Mouse (Mus musculus) heart, adult 2 months (tissue): ENCODE measurements around the gene 4930556J24Rik. TPM values are rescaled to one million over a fixed set of nuclear protein-coding genes. Genes with fewer than 3 reads are reported as not detected.

Experiments
- DNase-seq, 2 experiments: peaks; one replicate each; pipeline ENCODE4 v3.0.0; 2021
- H3K27ac ChIP-seq: fragments of 200-600 bp; 2 replicates; pipeline ENCODE4 v1.8.1; 2022
- H3K27me3 ChIP-seq: fragments of 200-500 bp; 2 replicates; pipeline ENCODE4 v1.6.1; 2012; ENCODE audit warnings: mild to moderate bottlenecking, low read length, inconsistent platforms, mixed read lengths; ENCODE audit not compliant: control insufficient read depth, insufficient read depth
- H3K36me3 ChIP-seq: fragments of 200-500 bp; 2 replicates; pipeline ENCODE4 v1.6.1; 2012; ENCODE audit warnings: low read length, inconsistent platforms; ENCODE audit not compliant: control insufficient read depth, insufficient read depth
- H3K4me1 ChIP-seq: fragments of 200-500 bp; 2 replicates; pipeline ENCODE4 v1.6.1; 2011; ENCODE audit warnings: low read length; ENCODE audit not compliant: control insufficient read depth, insufficient read depth
- H3K4me3 ChIP-seq: fragments of 200-600 bp; 2 replicates; pipeline ENCODE4 v1.8.1; 2022
- H3K79me2 ChIP-seq: fragments of 200-500 bp; replicated peaks from 2 replicates; pipeline ENCODE4 v1.6.1; 2012; ENCODE audit warnings: mild to moderate bottlenecking, inconsistent platforms, low read length, moderate library complexity, mixed read lengths; ENCODE audit not compliant: control insufficient read depth, insufficient read depth
- H3K9ac ChIP-seq: fragments of 200-500 bp; 2 replicates; pipeline ENCODE4 v1.6.1; 2012; ENCODE audit warnings: low read depth, mild to moderate bottlenecking, control low read depth, inconsistent platforms, low read length, mixed read lengths
- CTCF ChIP-seq: fragments of 200-600 bp; IDR thresholded peaks from 2 replicates; pipeline ENCODE4 v1.8.1; 2022; ENCODE audit warnings: antibody characterized with exemption, mild to moderate bottlenecking, moderate library complexity
- EP300 ChIP-seq: fragments of 200-500 bp; IDR thresholded peaks from 2 replicates; pipeline ENCODE4 v1.6.1; 2011; ENCODE audit warnings: low read depth, low read length, control low read depth; ENCODE audit not compliant: insufficient read depth
- POLR2A ChIP-seq: fragments of 200-500 bp; IDR thresholded peaks from 2 replicates; pipeline ENCODE4 v1.6.1; 2011; ENCODE audit warnings: mild to moderate bottlenecking, low read depth, low read length, control low read depth; ENCODE audit not compliant: insufficient read depth
- WGBS: fragments of 180-500 bp; shearing (Covaris S2); methylation state at CpG from one replicate; pipeline ENCODE4 v1.1.7; 2018; 5-methylcytosine and 5-hydroxymethylcytosine counted together
- intact Hi-C: fragments of 180-260 bp; cut with DNase I; formaldehyde crosslinking; loops from one replicate; pipeline ENCODE4 v1.15.1; 2025
- polyA plus RNA-seq: library from polyadenylated mRNA; depleted of rRNA; stranded (reverse); fragments of >200 nt; gene quantifications from 2 replicates; pipeline ENCODE4 v1.2.3, GENCODE M21; 2012
- total RNA-seq, 2 experiments: library from RNA; stranded (reverse); gene quantifications; 2 replicates each; pipeline ENCODE4 v1.2.3; 2021

4930556J24Rik gene
- total and polyA plus RNA-seq, 3 experiments: not detected

- WGBS: under 1% methylated on average over 26 of the region's 26 CpGs
- Histone ChIP-seq H3K36me3 (no peaks in the 10 kb centered on the region; the same call in 1 of the 2 replicates), H3K4me1 (peaks cover 4% of the 10 kb centered on the region), H3K9ac (peak within 1 kb of the TSS; percentile 53), H3K79me2 (no peaks in the 10 kb centered on the region), H3K4me3 (peak within 1 kb of the TSS; percentile 60), H3K27ac (peak within 1 kb of the TSS; percentile 75), H3K27me3 (no peaks in the 10 kb centered on the region)
- peak; percentile 92 for DNase-seq
- TF ChIP-seq POLR2A (peak; percentile 65), CTCF (no peak), EP300 (peak; percentile 65; the same call in 1 of the 2 replicates)
- intact Hi-C loops: loop anchor here (1.0 kb wide), 1 partner anchor 32 kb away; the partner anchor contains the start of gene Pes1
Observed at GRCm38 (mm10) chr11:3931511-3932211, 44.9 kb downstream of the 4930556J24Rik start, which contains the start of gene Tcn2. Tcn2 (minus strand) TSS chr11:3932159.

- intact Hi-C loops: no loop called here
Observed at GRCm38 (mm10) chr11:3930931-3931330, 45.6 kb downstream of the 4930556J24Rik start.

DNA sequence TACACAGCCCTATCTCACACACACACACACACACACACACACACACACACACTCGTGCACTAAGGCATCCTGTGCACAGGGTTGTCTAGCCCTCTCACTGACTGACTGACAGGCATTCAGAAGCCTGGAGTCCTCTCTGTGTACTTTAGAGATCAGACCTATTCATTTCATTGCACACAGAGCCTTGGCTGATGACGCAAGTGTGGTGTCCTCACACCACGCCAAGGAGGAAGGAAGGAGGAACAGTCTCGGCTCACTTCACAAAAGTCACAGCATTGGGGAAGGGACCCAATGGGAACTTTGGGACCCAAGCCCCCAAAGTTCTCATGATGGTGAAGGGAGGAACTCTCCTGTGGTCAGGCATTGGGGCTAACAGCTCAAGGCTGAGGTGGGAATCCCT is 46.6 kb downstream of the 4930556J24Rik start:
- Histone ChIP-seq H3K4me1 (peaks cover 4% of the 10 kb centered on the region), H3K4me3 (no peak overlapping the region), H3K79me2 (no peaks in the 10 kb centered on the region), H3K27ac (no peak overlapping the region), H3K36me3 (no peaks in the 10 kb centered on the region; the same call in 1 of the 2 replicates), H3K9ac (no peak overlapping the region), H3K27me3 (no peaks in the 10 kb centered on the region)
- TF ChIP-seq CTCF (no peak), POLR2A (no peak), EP300 (no peak)
- intact Hi-C loops: no loop called here
- 42% methylated on average over 4 of the region's 4 CpGs for WGBS
- DNase-seq: no peak

More at GRCm38 (mm10) chr11:3930931-3931330, 45.6 kb downstream of the 4930556J24Rik start:
- Histone ChIP-seq H3K9ac (peak overlapping the region; percentile 53; the same call in 1 of the 2 replicates), H3K27me3 (no peaks in the 10 kb centered on the region), H3K4me3 (no peak overlapping the region), H3K79me2 (no peaks in the 10 kb centered on the region), H3K4me1 (peaks cover 4% of the 10 kb centered on the region), H3K27ac (peak overlapping the region; percentile 20), H3K36me3 (no peaks in the 10 kb centered on the region; the same call in 1 of the 2 replicates)
- no peak for DNase-seq
- TF ChIP-seq POLR2A (no peak), CTCF (no peak), EP300 (no peak)
- WGBS: 56% methylated on average over 6 of the region's 6 CpGs

DNA sequence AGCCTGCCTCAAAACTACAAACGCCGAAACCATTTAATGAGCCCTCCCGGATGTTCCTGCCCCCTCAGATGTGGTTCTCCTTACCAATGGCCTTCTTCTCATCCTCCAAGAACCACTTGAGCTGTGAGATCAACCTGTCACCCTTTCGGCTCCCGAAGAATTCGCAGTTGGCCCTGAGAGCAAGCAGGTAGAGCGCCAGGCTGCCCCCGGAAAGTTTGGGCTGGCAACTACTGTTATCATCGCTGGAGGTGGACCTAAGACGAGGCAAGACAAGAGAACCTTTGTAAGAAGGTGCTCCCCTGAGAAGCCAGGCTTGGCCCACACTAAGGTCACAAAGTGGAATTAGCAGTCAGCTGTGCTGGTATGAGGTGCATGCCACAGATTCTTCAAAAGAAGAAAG is 50.7 kb downstream of the 4930556J24Rik start:
- Histone ChIP-seq H3K79me2 (no peaks in the 10 kb centered on the region), H3K4me3 (no peak overlapping the region), H3K4me1 (peaks cover 2% of the 10 kb centered on the region; the same call in 1 of the 2 replicates), H3K27me3 (no peaks in the 10 kb centered on the region), H3K36me3 (no peaks in the 10 kb centered on the region; the same call in 1 of the 2 replicates), H3K27ac (no peak overlapping the region), H3K9ac (no peak overlapping the region)
- intact Hi-C loops: no loop called here
- 94% methylated on average over 10 of the region's 10 CpGs for WGBS
- TF ChIP-seq EP300 (no peak), POLR2A (no peak), CTCF (no peak)
- no peak for DNase-seq

GRCm38 (mm10) chr11:3922731-3923130 is 53.8 kb downstream of the 4930556J24Rik start:
- Histone ChIP-seq H3K27me3 (no peaks in the 10 kb centered on the region), H3K9ac (no peak overlapping the region), H3K27ac (no peak overlapping the region), H3K36me3 (no peaks in the 10 kb centered on the region; the same call in 1 of the 2 replicates), H3K4me1 (no peaks in the 10 kb centered on the region), H3K79me2 (no peaks in the 10 kb centered on the region), H3K4me3 (no peak overlapping the region)
- DNase-seq: no peak
- 93% methylated on average over 6 of the region's 6 CpGs for WGBS
- TF ChIP-seq POLR2A: no peak
- no peak for TF ChIP-seq CTCF
- no peak for TF ChIP-seq EP300
- intact Hi-C loops: no loop called here

DNA sequence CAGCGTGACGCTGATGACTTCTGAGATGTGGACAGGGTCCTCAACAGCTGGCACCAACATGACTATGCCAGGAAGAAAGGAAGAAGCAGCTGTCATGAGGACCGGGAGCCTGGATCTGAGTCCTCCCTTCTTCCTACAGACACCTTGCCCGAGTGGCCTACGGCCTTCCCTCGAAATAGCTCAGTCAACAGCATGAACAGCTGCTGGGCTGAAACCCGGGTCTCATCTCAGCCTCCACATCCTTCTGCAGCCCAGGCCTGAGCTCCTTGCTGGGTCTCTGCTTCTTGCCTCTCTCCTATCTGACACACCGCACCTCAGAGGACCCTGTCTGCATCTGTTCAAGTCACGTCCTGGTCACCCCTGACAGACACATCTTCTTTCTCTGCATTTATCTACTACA is 54.5 kb downstream of the 4930556J24Rik start:
- no peak for TF ChIP-seq POLR2A
- TF ChIP-seq CTCF: no peak
- no peak for TF ChIP-seq EP300
- H3K79me2 ChIP-seq: no peaks in the 10 kb centered on the region
- H3K4me3 ChIP-seq: no peak overlapping the region
- H3K27me3 ChIP-seq: no peaks in the 10 kb centered on the region
- intact Hi-C loops: no loop called here
- WGBS: 95% methylated on average over 9 of the region's 9 CpGs
- H3K36me3 ChIP-seq: no peaks in the 10 kb centered on the region; the same call in 1 of the 2 replicates
- H3K27ac ChIP-seq: no peak overlapping the region
- DNase-seq: no peak
- no peaks in the 10 kb centered on the region for H3K4me1 ChIP-seq
- no peak overlapping the region for H3K9ac ChIP-seq
